Mouse (Mus musculus): ENCODE results near the gene Gm20390. TPM values are rescaled to one million over a fixed set of nuclear protein-coding genes. Genes with fewer than 3 reads are reported as not detected.
"Not testable (repeated sequence)": the region's sequence is repeated elsewhere in the genome, so short reads cannot be mapped to it uniquely, and the experiment has no call there.

Gm20390 gene
- total RNA-seq, 2 experiments from 2014 or later: 16.0 TPM; not detected in 1

DNA sequence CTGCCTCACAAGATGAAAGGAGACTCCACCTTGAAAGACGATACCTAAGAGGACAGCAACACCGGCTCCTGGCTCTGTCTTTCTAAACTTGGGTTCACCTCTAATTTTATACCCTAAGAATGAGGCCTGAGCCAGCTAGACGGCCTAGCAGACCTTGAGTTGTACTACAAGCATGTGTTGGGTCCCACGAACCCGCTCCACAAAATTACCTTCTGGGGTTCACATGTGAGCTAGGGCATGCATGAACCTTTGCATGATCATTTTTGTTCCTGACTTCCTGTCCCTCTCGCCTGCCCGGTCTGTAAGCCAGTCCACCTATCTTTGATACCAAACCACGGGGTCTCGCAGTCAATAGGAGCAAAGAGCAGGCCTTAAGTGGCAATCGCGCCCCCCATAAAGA, 712 bp downstream of the Gm20390 start:
- no peak for ATAC-seq (ENCODE audit: poor library complexity, severe bottlenecking)

GRCm38 (mm10) chr11:93965391-93965790, 2.7 kb downstream of the Gm20390 start:
- no peak for ATAC-seq (ENCODE audit: poor library complexity, severe bottlenecking)

GRCm38 (mm10) chr11:93963013-93963412, 5.1 kb downstream of the Gm20390 start:
- peak; percentile 68 for ATAC-seq (ENCODE audit: poor library complexity, severe bottlenecking)

- no peak for ATAC-seq (ENCODE audit: poor library complexity, severe bottlenecking)
Measured at GRCm38 (mm10) chr11:93961482-93961881, 6.6 kb downstream of the Gm20390 start.

GRCm38 (mm10) chr11:93957746-93958145, 10.3 kb downstream of the Gm20390 start:
- no peak for ATAC-seq (ENCODE audit: poor library complexity, severe bottlenecking)

DNA sequence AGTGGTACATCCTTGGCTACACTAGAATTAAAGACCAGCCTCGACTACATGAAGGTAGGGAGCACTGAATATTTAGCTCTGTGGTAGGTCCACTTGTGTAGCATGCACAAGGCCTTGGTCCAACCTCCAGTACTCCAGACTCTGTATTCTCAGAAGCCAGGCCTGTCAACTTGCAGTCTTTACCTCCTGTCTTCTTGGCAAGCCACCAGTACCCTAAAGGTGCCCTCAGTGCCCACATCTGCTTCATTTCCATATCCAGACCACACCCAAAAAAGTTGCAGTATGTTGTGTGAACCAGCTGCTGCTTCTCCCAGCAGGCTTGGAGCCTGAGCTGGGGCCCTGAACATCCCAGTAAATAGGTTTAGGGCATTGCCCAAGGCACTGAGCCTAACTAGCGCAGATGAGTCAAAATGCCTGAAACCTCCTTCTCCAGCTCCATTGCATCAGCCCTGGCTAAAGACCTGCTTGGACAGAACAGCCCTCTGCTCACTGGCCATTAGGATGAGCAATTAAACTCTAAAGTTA, 11.0 kb downstream of the Gm20390 start:
- ATAC-seq (ENCODE audit: poor library complexity, severe bottlenecking): no peak

DNA sequence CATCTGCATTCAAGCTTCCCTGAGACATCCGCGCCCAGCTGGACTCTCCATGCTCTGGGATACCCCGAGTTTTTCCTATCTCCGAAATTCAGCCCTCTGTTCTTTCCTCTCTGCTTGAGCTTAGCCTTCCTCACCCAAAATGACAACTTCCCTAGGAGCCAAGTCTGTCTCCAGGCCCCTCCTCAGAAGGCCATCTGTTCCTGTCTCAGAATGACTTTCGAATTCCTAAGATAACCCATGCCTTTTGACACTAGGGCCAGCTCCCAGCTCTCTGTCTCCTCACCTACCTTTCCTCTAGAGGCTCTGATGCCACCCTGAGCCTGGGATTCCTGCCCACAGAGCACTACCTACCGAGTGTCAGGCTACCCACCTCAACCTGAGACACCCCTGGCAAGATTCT, 11.9 kb downstream of the Gm20390 start, which contains the start of gene Nme2:
Gene Nme2, minus strand, starts transcription at position 101 of the 400 bp plus-strand sequence.
- peak; percentile 34 for ATAC-seq (ENCODE audit: poor library complexity, severe bottlenecking)

DNA sequence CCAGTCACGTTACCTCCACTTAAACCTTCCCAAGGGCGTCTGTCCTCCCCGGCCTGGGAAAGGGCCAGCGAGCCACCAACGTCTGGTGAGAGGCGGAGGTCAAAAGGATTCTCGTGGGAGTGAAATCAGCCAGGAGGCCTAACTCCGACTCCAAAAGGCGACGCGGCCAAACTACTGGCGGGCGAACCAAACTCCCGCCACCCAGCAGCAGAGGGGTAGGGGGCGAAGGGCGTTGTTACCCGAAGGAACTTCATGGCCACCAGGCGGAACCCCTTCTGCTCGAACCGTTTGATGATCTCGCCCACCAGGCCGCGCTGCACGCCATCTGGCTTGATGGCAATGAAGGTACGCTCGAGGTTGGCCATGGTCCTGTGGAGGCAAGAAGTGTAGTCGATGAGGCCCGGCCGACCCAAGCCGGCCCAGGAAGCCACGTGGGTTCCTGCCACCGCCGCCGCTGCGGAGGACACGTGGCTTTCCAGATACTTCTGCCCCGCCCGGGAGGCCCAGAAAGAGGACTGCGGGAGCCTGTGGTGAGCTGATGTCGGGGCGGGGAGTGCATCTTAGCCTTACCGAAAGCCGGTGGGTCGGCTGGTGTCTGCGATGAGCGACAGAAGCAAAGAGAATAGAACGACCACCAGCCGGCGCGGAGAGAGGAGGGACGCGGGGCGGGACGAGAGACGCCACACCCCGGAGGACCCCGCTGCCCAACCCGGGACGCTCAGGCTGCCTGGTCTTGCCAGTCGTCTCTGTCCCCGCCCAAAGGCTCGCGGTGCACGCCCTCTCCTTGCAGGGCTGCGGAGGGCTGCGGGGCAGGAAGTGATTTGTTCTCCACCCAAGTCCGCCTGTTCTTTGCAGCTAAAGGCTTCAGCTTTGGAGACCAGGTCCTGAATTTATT, 12.6 kb downstream of the Gm20390 start:
- peak; percentile 98 for ATAC-seq (ENCODE audit: poor library complexity, severe bottlenecking)

DNA sequence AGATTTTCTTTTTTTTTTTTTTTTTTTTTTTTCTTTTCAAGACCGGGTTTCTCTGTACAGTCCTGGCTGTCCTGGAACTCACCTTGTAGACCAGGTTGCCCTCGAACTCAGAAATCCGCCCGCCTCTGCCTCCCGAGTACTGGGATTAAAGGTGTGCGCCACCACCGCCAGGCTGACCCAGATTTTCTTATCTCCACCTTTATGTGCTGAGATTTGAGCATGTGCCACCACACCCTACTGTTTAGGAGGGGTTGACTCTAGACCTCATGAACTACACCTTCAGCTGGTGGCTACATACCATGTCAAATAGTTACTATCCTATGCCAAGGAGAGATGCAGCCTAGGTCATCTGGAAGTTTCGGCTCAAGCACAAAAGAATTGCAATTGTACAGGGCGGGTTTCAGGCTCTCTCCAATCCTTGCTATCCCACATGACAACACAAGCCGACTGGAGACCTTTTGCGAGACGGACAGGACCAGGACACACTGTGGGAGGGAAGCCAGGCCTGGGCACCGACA, 13.3 kb downstream of the Gm20390 start:
- no peak for ATAC-seq (ENCODE audit: poor library complexity, severe bottlenecking)

DNA sequence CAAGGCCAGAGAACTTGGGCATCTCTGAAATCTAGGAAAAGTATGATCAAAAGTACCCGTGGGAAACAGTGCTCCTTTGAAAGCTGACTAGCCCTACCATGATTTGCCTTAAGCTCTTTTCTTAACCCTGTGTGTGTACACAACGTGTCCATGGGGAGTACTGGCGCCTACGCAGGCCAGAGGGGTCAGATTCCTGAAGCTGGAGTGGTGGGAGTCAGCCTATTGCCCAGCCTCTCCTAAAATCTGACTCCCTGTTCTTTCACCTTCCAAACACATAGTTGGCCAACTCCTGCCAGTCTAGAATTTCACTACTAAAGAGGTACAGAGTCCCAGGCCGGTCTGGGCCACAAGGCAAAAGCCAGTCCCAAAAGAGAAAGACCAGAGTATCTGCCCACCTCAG, 15.7 kb downstream of the Gm20390 start:
- ATAC-seq (ENCODE audit: poor library complexity, severe bottlenecking): no peak

DNA sequence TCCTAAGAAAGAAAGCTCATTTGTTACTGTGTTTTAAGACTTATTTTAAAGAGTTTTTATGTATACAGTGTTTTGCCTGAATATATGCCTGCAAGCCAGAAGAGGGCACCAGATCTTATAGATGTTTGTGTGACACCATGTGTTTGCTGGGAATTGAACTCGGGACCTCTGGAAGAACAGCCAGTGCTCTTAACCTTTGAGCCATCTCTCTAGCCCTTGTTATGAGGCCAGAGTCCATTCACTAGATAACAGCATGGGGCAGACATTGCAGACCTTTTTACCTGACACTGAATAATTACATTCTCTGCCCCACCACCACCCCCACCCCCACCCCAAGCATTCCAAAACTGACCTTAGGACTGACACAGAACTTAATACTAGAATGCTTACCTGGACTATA, 18.0 kb downstream of the Gm20390 start:
- ATAC-seq (ENCODE audit: poor library complexity, severe bottlenecking): no peak

DNA sequence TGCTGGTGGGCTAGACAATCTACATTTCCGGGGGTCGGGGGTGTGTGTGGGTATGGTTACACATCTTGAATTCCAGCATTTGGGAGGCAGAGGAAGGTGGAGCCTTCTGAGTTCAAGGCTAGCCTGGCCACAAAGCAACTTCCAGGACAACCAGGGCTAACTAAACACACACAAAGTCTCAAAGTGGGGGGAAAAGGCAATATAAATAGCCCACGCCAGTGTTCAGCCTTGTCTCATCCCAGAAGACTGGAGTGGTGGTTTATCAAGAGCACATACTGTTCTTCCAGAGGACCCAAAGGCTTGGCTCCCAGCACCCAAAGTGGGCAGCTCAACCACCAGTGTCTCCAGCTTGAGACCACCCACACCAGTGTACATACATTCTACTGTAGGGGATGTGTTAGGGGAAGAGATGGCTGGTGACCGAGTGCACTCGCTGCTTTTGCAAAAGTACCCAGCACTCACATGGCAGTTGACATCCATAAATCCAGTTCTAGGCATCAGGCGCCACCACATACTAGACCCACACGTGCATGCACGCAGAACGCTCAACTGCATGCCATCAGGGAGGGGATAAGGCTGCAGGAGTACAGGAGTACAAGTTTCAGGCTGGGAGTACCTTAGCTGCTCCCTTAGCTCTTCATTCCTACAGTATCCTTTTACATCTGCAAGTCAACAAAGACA, 19.1 kb downstream of the Gm20390 start:
- no peak for ATAC-seq (ENCODE audit: poor library complexity, severe bottlenecking)

DNA sequence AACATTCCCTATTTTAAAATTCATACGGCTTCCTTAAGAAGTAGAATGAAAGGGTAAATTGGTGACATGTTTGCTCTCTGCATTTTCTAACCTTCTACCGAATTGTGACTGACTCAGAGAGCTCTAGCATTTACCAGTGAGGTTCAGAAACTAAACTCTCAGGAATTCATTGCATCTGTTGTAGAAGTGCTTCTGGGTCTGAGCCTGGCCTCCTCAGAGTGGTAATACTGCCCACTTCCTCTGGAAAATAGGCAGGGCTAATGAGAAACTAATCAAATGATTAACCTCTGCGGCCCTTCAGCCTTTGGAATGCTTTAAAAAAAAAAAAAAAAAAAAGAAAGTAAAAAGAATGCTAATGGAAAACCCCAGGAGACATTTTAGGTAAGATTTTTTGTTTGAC, 23.1 kb downstream of the Gm20390 start:
- ATAC-seq (ENCODE audit: poor library complexity, severe bottlenecking): no peak

DNA sequence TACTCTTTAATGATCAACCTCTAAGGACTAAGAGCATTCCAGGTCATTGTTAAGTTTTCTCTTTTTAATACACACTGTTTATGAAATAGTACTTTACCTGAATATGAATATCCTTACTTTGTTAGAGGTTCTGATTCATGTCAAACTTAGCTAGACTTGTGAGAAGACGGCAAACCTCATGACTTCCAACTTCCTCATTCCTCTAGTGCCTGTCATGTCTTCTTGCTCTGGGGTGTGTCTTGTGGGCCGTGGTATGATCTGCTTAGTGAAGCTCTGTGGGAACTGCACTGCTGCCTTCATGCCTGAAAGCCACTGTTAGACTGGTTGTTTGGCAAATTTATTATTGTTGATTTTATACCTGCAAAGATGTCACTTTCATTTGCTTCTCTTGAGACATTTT, 27.2 kb downstream of the Gm20390 start:
- peak; percentile 87 for ATAC-seq (ENCODE audit: poor library complexity, severe bottlenecking)

GRCm38 (mm10) chr11:93929106-93929505, 39.0 kb downstream of the Gm20390 start:
- no peak for ATAC-seq (ENCODE audit: poor library complexity, severe bottlenecking)

- ATAC-seq (ENCODE audit: poor library complexity, severe bottlenecking): not testable (repeated sequence)
Measured at GRCm38 (mm10) chr11:93915019-93915418, 53.1 kb downstream of the Gm20390 start.

DNA sequence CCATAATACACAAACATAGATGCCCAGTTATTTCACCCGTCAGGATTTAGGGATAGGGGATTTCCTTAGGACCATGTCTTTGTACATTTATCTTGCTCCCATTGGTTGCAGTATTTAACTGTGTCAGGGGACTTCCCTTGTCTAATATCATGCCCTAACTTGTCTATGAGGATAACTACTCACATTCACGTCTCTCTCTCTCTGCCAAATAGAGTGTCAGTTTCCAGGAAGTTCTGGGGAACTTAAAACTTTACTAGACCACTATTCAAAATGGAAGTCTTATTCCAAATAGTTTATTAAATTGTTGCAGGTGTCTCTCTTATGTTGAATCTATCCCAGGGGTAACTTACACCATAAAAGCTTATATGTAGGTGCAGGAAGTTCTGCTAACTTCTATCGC, 56.5 kb downstream of the Gm20390 start:
- ATAC-seq (ENCODE audit: poor library complexity, severe bottlenecking): no peak

DNA sequence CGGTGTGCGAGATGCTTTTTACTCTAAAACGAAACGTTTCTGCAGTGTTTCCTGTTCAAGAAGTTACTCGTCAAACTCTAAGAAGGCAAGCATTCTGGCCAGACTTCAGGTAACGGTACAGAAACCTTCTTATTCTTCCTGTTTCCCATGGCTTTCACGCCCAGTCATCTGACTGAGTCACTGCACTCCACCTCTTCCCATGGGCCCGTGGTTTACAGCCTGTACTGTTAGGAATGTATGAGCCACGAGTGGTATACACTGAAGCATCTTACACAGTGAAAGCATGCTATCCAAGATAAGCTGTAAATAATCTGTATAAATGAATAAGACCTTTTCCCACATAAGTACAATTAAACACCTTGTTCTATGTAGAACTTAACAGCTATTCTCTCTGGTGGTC, 59.3 kb downstream of the Gm20390 start:
- ATAC-seq (ENCODE audit: poor library complexity, severe bottlenecking): no peak

DNA sequence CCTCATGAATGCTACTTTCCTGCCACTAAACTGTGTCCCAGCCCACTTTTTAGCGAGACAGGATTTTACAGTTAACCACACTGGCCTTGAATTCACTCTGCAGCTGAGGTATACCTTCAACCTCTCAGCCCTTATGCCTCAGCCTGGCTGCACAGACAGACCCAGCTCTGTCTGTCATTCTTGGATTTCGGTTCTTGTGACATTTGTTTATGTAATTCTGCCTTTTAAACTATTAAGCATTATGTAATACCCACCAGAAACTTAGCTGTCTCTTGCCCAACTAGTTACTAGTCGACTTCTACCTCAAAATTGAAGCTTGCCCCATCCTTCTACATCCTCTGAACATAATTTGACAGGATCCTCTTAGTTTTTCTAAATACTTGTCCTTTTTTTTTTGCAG, 60.3 kb downstream of the Gm20390 start:
- ATAC-seq (ENCODE audit: poor library complexity, severe bottlenecking): peak; percentile 49

DNA sequence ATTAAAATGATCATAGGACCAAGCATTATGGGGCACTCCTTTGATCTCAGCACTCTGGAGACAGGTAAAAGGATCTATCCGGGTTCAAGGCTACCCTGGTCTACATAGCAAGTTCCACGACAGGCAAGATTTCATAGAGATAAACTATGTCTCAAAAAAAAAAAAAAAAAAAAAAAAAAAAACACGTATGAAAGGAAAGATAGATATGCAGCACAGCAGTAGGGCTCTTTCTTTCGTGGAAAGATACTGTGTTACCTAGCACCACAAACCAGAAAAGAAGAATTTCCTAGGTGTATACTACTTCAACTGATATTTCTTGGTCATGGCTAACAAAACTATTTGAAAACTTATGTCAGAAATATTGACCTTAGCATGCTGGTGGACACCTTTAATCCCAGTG, 61.3 kb downstream of the Gm20390 start:
- no peak for ATAC-seq (ENCODE audit: poor library complexity, severe bottlenecking)
